ENCODE assay signal across 8 mouse cellular contexts in the genomic region with DNA sequence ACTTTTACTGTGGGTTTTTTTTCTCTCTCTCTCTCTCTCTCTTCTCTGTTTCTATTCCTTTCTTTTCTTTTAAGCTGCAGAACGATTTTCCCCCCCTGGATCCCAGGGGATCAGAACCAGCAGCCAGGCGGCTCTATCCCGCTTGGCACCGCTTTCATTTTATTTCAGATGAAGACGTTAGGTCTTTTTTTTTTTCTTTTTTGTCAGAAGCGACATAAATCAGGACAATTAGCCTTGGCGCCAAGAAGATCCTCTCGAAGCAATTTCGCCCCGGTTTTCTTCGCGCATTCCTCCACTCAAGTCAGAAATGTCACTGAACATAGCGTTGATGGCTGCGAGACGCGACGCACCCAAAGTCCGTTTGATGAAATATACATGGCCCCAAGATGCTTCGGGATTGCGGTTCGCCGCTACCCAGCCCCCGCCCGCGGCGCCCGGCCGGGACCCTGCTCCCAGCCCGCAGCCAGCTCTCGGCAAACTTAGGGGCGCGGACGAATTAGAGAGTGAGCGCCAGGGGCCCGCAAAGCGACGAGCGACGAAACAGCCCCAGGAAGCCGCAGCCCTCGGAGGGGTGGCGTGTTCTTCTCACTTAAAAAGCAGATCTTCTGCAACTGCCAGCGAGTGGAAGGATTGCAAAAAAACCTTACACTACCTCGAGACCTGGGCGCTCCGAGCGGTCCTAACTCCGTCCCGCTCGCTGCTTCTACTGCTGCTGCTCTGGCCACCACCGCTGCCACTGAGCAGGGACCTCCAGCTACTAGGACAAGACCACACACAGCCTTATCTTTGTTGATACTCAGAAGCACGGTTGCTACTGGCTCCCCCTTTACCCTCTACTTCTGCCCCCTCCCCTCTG. TPM values are rescaled to one million over a fixed set of nuclear protein-coding genes. Genes with fewer than 3 reads are reported as not detected.
A peak's percentile ranks its signal among the peaks of the same experiment; 100 is the strongest.
DNase-seq lines count a peak whose midpoint lies in the region; ATAC-seq and TF ChIP-seq lines count a peak whose summit lies in the region.

Gene Ntng1 (minus strand): TSS at position 806 of the 856 bp plus-strand sequence.

- H3K36me3 ChIP-seq in forebrain, embryonic 11.5 days (ENCODE audit: control insufficient read depth, insufficient read depth, low read length): no peaks in the 10 kb centered on the region
- no peaks in the 10 kb centered on the region for H3K36me3 ChIP-seq in hindbrain, postnatal 0 days (ENCODE audit: insufficient read depth, low read length)
- H3K36me3 ChIP-seq in limb, embryonic 14.5 days (ENCODE audit: control insufficient read depth, insufficient read depth, low read length): no peaks in the 10 kb centered on the region
- H3K36me3 ChIP-seq in neural tube, embryonic 14.5 days (ENCODE audit: control insufficient read depth, insufficient read depth, low read length): no peaks in the 10 kb centered on the region

- H3K27ac ChIP-seq in layer of hippocampus, adult 2 months: peak within 1 kb of the TSS; percentile 86
- no peak within 1 kb of the TSS for H3K27ac ChIP-seq in forebrain, embryonic 11.5 days (ENCODE audit: low read depth, low read length)
- H3K27ac ChIP-seq in hindbrain, postnatal 0 days: peak within 1 kb of the TSS; percentile 62; the same call in 1 of the 2 replicates
- peak within 1 kb of the TSS; percentile 56; the same call in 1 of the 2 replicates for H3K27ac ChIP-seq in limb, embryonic 14.5 days (replicated peaks; ENCODE audit: low read depth, low read length)
- peak within 1 kb of the TSS; percentile 60; the same call in 1 of the 2 replicates for H3K27ac ChIP-seq in neural tube, embryonic 14.5 days (ENCODE audit: low read depth, low read length)

- TF ChIP-seq CTCF in layer of hippocampus, adult 2 months (conservative IDR thresholded peaks at IDR 0.05): no peak
- no peak for TF ChIP-seq CTCF in hindbrain, postnatal 0 days (IDR thresholded peaks at IDR 0.05; ENCODE audit: low read depth)

- ATAC-seq in forebrain, embryonic 11.5 days (replicated peaks; ENCODE audit: low FRiP score): peak; percentile 78
- peak; percentile 58 for ATAC-seq in hindbrain, postnatal 0 days
- peak; percentile 62 for ATAC-seq in limb, embryonic 14.5 days (ENCODE audit: low FRiP score, low read depth)
- ATAC-seq in neural tube, embryonic 14.5 days (ENCODE audit: low read depth): peak; percentile 61
- no peak for ATAC-seq in monocyte, adult 5-6 weeks (replicated peaks; ENCODE audit: insufficient number of reproducible peaks, low FRiP score, low TSS enrichment, poor library complexity, severe bottlenecking)

- H3K9me3 ChIP-seq in forebrain, embryonic 11.5 days (ENCODE audit: control insufficient read depth, low read length): no peaks in the 10 kb centered on the region
- H3K9me3 ChIP-seq in hindbrain, postnatal 0 days (ENCODE audit: low read length): no peaks in the 10 kb centered on the region
- H3K9me3 ChIP-seq in limb, embryonic 14.5 days (ENCODE audit: control insufficient read depth, low read length): no peaks in the 10 kb centered on the region
- H3K9me3 ChIP-seq in neural tube, embryonic 14.5 days (ENCODE audit: control insufficient read depth, low read length): no peaks in the 10 kb centered on the region

- peak within 1 kb of the TSS; percentile 55 for H3K9ac ChIP-seq in forebrain, embryonic 11.5 days (ENCODE audit: low read length)
- peak within 1 kb of the TSS; percentile 67 for H3K9ac ChIP-seq in hindbrain, postnatal 0 days (replicated peaks; ENCODE audit: low read length)
- peak within 1 kb of the TSS; percentile 71 for H3K9ac ChIP-seq in limb, embryonic 14.5 days (ENCODE audit: low read depth, low read length, severe bottlenecking)
- peak within 1 kb of the TSS; percentile 70 for H3K9ac ChIP-seq in neural tube, embryonic 14.5 days (replicated peaks; ENCODE audit: low read depth, low read length)

- under 1% methylated on average over 52 of the region's 52 CpGs for WGBS in forebrain, embryonic 11.5 days
- under 1% methylated on average over 50 of the region's 52 CpGs for WGBS in hindbrain, postnatal 0 days
- WGBS in limb, embryonic 14.5 days: 2% methylated on average over 52 of the region's 52 CpGs
- under 1% methylated on average over 52 of the region's 52 CpGs for WGBS in neural tube, embryonic 14.5 days

- peak in 1 of 2 experiments; percentile 30 for DNase-seq in layer of hippocampus, adult 2 months (ENCODE audit: low spot score in 2 of 2)
- DNase-seq in layer of hippocampus, adult 9-11 months: no peak
- peak; percentile 77 for DNase-seq in brain, adult 2 months (ENCODE audit: low read depth, low spot score)
- DNase-seq in forebrain, embryonic 11.5 days (ENCODE audit: low spot score): peak; percentile 72
- DNase-seq in hindbrain, postnatal 0 days (ENCODE audit: low spot score): peak; percentile 70
- DNase-seq in limb, embryonic 14.5 days (ENCODE audit: low spot score): peak; percentile 26

- no peaks in the 10 kb centered on the region; the same call in 1 of the 2 replicates for H3K27me3 ChIP-seq in forebrain, embryonic 11.5 days (ENCODE audit: control insufficient read depth, insufficient read depth, low read length)
- no peaks in the 10 kb centered on the region for H3K27me3 ChIP-seq in hindbrain, postnatal 0 days (ENCODE audit: insufficient read depth, low read length)
- H3K27me3 ChIP-seq in limb, embryonic 14.5 days (ENCODE audit: control insufficient read depth, insufficient read depth, low read length): 0 out of 2 replicates have a peak, but pooled peaks cover 8% of the 10 kb centered on the region
- 0 out of 2 replicates have a peak, but pooled peaks cover 5% of the 10 kb centered on the region for H3K27me3 ChIP-seq in neural tube, embryonic 14.5 days (ENCODE audit: control insufficient read depth, insufficient read depth, low read length)

- H3K4me1 ChIP-seq in forebrain, embryonic 11.5 days (replicated peaks; ENCODE audit: control insufficient read depth, insufficient read depth, low read length): 0 out of 2 replicates have a peak, but pooled peaks cover 2% of the 10 kb centered on the region
- no peaks in the 10 kb centered on the region for H3K4me1 ChIP-seq in hindbrain, postnatal 0 days (ENCODE audit: insufficient read depth, low read length)
- H3K4me1 ChIP-seq in limb, embryonic 14.5 days (ENCODE audit: control insufficient read depth, insufficient read depth, low read length): 0 out of 2 replicates have a peak, but pooled peaks cover 3% of the 10 kb centered on the region
- H3K4me1 ChIP-seq in neural tube, embryonic 14.5 days (ENCODE audit: control insufficient read depth, insufficient read depth, low read length): 0 out of 2 replicates have a peak, but pooled peaks cover 2% of the 10 kb centered on the region

- H3K4me3 ChIP-seq in layer of hippocampus, adult 2 months: peak within 1 kb of the TSS; percentile 77
- H3K4me3 ChIP-seq in forebrain, embryonic 11.5 days (ENCODE audit: low read depth, low read length): peak within 1 kb of the TSS; percentile 59
- H3K4me3 ChIP-seq in hindbrain, postnatal 0 days (ENCODE audit: low read length): peak within 1 kb of the TSS; percentile 83
- H3K4me3 ChIP-seq in limb, embryonic 14.5 days (replicated peaks; ENCODE audit: low read length): peak within 1 kb of the TSS; percentile 66
- H3K4me3 ChIP-seq in neural tube, embryonic 14.5 days (ENCODE audit: low read depth, low read length): peak within 1 kb of the TSS; percentile 68

- peak within 1 kb of the TSS; percentile 100 for H3K4me2 ChIP-seq in forebrain, embryonic 11.5 days (ENCODE audit: low read depth, low read length, severe bottlenecking)
- H3K4me2 ChIP-seq in hindbrain, postnatal 0 days (ENCODE audit: low read depth, low read length): peak within 1 kb of the TSS; percentile 97
- peak within 1 kb of the TSS; percentile 95 for H3K4me2 ChIP-seq in limb, embryonic 14.5 days (replicated peaks; ENCODE audit: low read depth, low read length, severe bottlenecking)
- peak within 1 kb of the TSS; percentile 97 for H3K4me2 ChIP-seq in neural tube, embryonic 14.5 days (ENCODE audit: low read depth, low read length)

- no peak for TF ChIP-seq POLR2A in limb, embryonic 14.5 days (IDR thresholded peaks at IDR 0.05; ENCODE audit: borderline replicate concordance, extremely low read depth, insufficient read depth, insufficient read length)

RNA-seq across cellular contexts. Expression of gene Ntng1, which starts in this region (rescaled TPM):
- 10 to 100 TPM; 35.8 to 39.8 TPM for total RNA-seq in layer of hippocampus, adult 2 months (2021)
- polyA plus RNA-seq in forebrain, embryonic 11.5 days (2014; fragmentation: Nextera tagmentation; extraction: Ambion mirVana): 2.0 and 4.0 TPM in 2 replicates
- 28.2 and 37.1 TPM in 2 replicates for total RNA-seq in hindbrain, postnatal 0 days (2014; rRNA removed)
- polyA plus RNA-seq in hindbrain, postnatal 0 days (2015; fragmentation: Nextera tagmentation; extraction: Ambion mirVana): 18.5 and 20.1 TPM in 2 replicates
- polyA plus RNA-seq in limb, embryonic 14.5 days (2012; rRNA removed): 7.1 and 7.4 TPM in 2 replicates
- polyA plus RNA-seq in limb, embryonic 14.5 days (2014; fragmentation: Nextera tagmentation; extraction: Ambion mirVana): 5.7 and 7.4 TPM in 2 replicates
- 18.0 and 22.5 TPM in 2 replicates for polyA plus RNA-seq in neural tube, embryonic 14.5 days (2014; fragmentation: Nextera tagmentation; extraction: Ambion mirVana)
- total RNA-seq in monocyte, adult 5-6 weeks (2017): not detected in 3 replicates

Comparison
In these comparisons a context has a peak if more than half of its experiments do, and no peak if none do; other contexts are left out.
1. RNA of gene Ntng1 (total RNA-seq): 35.8 to 39.8 TPM in layer of hippocampus, adult 2 months and 28.2 to 37.1 TPM in hindbrain, postnatal 0 days; not detected in monocyte, adult 5-6 weeks; every median in the first group is over 10 times any median in the second.
2. Peak in every context shown above with its lines, with median percentiles within 50 percentile points of each other: H3K4me3 ChIP-seq, H3K4me2 ChIP-seq and H3K9ac ChIP-seq.